In the genomic region with DNA sequence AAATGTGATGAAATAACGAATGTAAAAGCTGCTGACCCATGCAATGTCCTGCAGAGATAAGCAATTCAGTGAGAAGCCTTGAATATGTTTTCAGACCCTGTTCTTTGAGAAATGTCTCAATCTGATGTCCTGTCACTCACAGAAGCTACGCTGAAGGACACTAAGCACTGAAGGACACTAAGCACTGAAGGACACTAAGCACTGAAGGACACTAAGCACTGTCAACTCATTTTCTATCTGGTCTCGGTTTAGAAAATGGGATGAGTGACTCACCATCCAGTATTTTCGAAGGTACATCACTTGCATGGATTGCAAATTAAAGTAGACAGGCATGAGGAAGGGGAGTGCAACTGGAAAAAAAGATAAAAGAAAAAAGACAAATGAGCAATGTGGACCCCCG, we compare ENCODE assay signal across 22 mouse cellular contexts. TPM values are rescaled to one million over a fixed set of nuclear protein-coding genes. Genes with fewer than 3 reads are reported as not detected.
DNase-seq lines count a peak whose midpoint lies in the region.
"Had no signal": no experiment of that assay in that cellular context is flagged by ENCODE, and none has a peak within 500 bp of the region (broad histone marks: within the 10 kb centered on the region; RNA-seq: fewer than 3 reads in every experiment).

No protein-coding gene starts in this region.

- DNase-seq in adrenal gland, adult 2 months: peak; percentile 53
- no peak for DNase-seq in adrenal gland, postnatal 4 days (ENCODE audit: low spot score in 2 of 2)
- DNase-seq in adrenal gland, postnatal 14 days: peak; percentile 6
- DNase-seq in adrenal gland, postnatal 25 days: no peak
- DNase-seq in gastrocnemius, postnatal 10 days: no peak
- DNase-seq: cerebellum, adult 11-12 months; cerebellum, adult 2 months; cerebellum, adult 9-10 months; cerebellum, postnatal 10 days; cerebellum, postnatal 25 days; forebrain, postnatal 0 days had no signal

RNA-seq across cellular contexts. Expression of a gene that starts 28.4 kb away (rescaled TPM):
- under 1 TPM; 0.38 to 0.49 TPM for total RNA-seq in adrenal gland, adult 2 months (2021)
- polyA plus RNA-seq in adrenal gland, adult 2 months (2012; rRNA removed): not detected in 2 replicates
- under 1 TPM; 0.34 to 0.48 TPM for total RNA-seq in adrenal gland, postnatal 4 days (2021)
- 0.22 TPM in 1 of 2 replicates, not detected in the other for total RNA-seq in adrenal gland, postnatal 14 days (2021)
- total RNA-seq in adrenal gland, postnatal 25 days (2021): 0.38 and 0.39 TPM in 2 replicates
- not detected for total RNA-seq in gastrocnemius, postnatal 10 days (2021)
- total RNA-seq: ES-E14; gastrocnemius, adult 18-20 months; MEL had no signal
- polyA plus RNA-seq: C2C12; cortical plate, adult 2 months; forebrain, embryonic 13.5 days; forebrain, embryonic 15.5 days had no signal

RNA-seq across cellular contexts. Expression of a gene that starts 47.0 kb away (rescaled TPM):
- total RNA-seq in adrenal gland, adult 2 months (2021): not detected
- polyA plus RNA-seq in adrenal gland, adult 2 months (2012; rRNA removed): not detected in 2 replicates
- total RNA-seq in adrenal gland, postnatal 4 days (2021): not detected
- total RNA-seq in adrenal gland, postnatal 14 days (2021): not detected in 2 replicates
- not detected in 2 replicates for total RNA-seq in adrenal gland, postnatal 25 days (2021)
- total RNA-seq in gastrocnemius, postnatal 10 days (2021): not detected
- total RNA-seq: ES-E14; forebrain, postnatal 0 days; gastrocnemius, adult 18-20 months; MEL had no signal
- polyA plus RNA-seq: C2C12; cerebellum, adult 2 months; cortical plate, adult 2 months; embryonic facial prominence, embryonic 10.5 days; embryonic facial prominence, embryonic 12.5 days; embryonic facial prominence, embryonic 14.5 days; forebrain, embryonic 11.5 days; forebrain, embryonic 13.5 days; forebrain, embryonic 15.5 days; forebrain, postnatal 0 days had no signal

RNA-seq across cellular contexts. Expression of a gene that starts 54.1 kb away (rescaled TPM):
- not detected for total RNA-seq in adrenal gland, adult 2 months (2021)
- polyA plus RNA-seq in adrenal gland, adult 2 months (2012; rRNA removed): not detected in 2 replicates
- total RNA-seq in adrenal gland, postnatal 4 days (2021): not detected
- total RNA-seq in adrenal gland, postnatal 14 days (2021): not detected in 2 replicates
- not detected in 2 replicates for total RNA-seq in adrenal gland, postnatal 25 days (2021)
- total RNA-seq in gastrocnemius, postnatal 10 days (2021): not detected
- total RNA-seq: ES-E14; forebrain, postnatal 0 days; gastrocnemius, adult 18-20 months; MEL had no signal
- polyA plus RNA-seq: C2C12; cerebellum, adult 2 months; cortical plate, adult 2 months; embryonic facial prominence, embryonic 10.5 days; embryonic facial prominence, embryonic 12.5 days; embryonic facial prominence, embryonic 14.5 days; forebrain, embryonic 11.5 days; forebrain, embryonic 13.5 days; forebrain, embryonic 15.5 days; forebrain, postnatal 0 days had no signal

Comparison
In these comparisons a context has a peak if more than half of its experiments do, and no peak if none do; other contexts are left out.
1. DNase-seq: peak in adrenal gland, adult 2 months (single experiment) and adrenal gland, postnatal 14 days (single experiment); none in adrenal gland, postnatal 4 days (0 of 2), adrenal gland, postnatal 25 days (single experiment) and gastrocnemius, postnatal 10 days (single experiment).